Mouse (Mus musculus) bone marrow macrophage, adult 2 months (primary cell): ENCODE measurements around the gene Dlgap1.

Experiments
- CTCF ChIP-seq: IDR thresholded peaks from 2 replicates; pipeline ENCODE4 v1.5.1; 2012; ENCODE audit warnings: low read depth, mild to moderate bottlenecking, low read length, moderate library complexity
- POLR2A ChIP-seq: IDR thresholded peaks from 2 replicates; pipeline ENCODE4 v1.6.1; 2012; ENCODE audit warnings: mild to moderate bottlenecking, low read depth, low read length, borderline replicate concordance

- TF ChIP-seq POLR2A: no peak
- no peak; the same call in 1 of the 2 replicates for TF ChIP-seq CTCF
Observed at GRCm38 (mm10) chr17:70848511-70849398, 879.9 kb downstream of the Dlgap1 start.
